Mouse (Mus musculus): ENCODE results near the gene Dlx3. TPM values are rescaled to one million over a fixed set of nuclear protein-coding genes. Genes with fewer than 3 reads are reported as not detected.

Dlx3 gene
- polyA plus RNA-seq, 1 experiment, result 31.8 TPM

DNA sequence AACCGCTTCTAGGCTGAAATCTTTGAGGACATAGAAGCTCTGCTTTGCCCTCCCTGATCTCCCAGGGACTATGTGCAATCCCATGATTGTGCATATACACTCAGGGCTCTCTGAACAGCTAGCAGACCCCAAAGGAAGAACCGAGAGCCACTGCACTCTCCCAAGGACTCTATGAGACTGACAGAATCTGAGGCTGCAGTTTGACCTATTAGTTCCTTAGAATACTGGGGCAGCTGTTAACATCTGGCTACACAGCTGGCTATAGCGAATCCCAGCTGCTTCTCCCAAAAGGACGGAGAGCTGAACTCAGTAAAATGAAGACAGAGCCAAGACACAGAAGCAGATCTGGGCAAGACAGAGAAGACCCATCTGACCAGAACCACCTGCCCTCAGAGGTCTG, 46.1 kb upstream of the Dlx3 start:
- no peaks in the 10 kb centered on the region for H3K27me3 ChIP-seq (ENCODE audit: control insufficient read depth, insufficient read depth, insufficient read length)
- peaks cover 76% of the 10 kb centered on the region for H3K79me2 ChIP-seq (ENCODE audit: control insufficient read depth, insufficient read depth)
- no peak overlapping the region for H3ac ChIP-seq (ENCODE audit: control insufficient read depth, insufficient read length, low read depth)
- no peak for TF ChIP-seq USF1 (IDR thresholded peaks at IDR 0.05; ENCODE audit: low read depth)
- TF ChIP-seq MYOG (IDR thresholded peaks at IDR 0.05; ENCODE audit: control insufficient read depth, extremely low read depth, insufficient read length), result no peak
- TF ChIP-seq MAX (IDR thresholded peaks at IDR 0.05), result no peak
- TF ChIP-seq CTCF (IDR thresholded peaks at IDR 0.05; ENCODE audit: control insufficient read depth, insufficient read depth, insufficient read length), result no peak
- no peak for TF ChIP-seq CEBPB (IDR thresholded peaks at IDR 0.05; ENCODE audit: low read depth)
- TF ChIP-seq MYOD1 (IDR thresholded peaks at IDR 0.05; ENCODE audit: control insufficient read depth, insufficient read length, low read depth), result no peak
- peaks cover 45% of the 10 kb centered on the region for H3K79me3 ChIP-seq (ENCODE audit: low read depth)
- H3K36me3 ChIP-seq (ENCODE audit: control insufficient read depth, insufficient read depth), result peaks cover 11% of the 10 kb centered on the region
- no peak overlapping the region for H3K4me3 ChIP-seq (ENCODE audit: insufficient read depth, poor library complexity, severe bottlenecking)

DNA sequence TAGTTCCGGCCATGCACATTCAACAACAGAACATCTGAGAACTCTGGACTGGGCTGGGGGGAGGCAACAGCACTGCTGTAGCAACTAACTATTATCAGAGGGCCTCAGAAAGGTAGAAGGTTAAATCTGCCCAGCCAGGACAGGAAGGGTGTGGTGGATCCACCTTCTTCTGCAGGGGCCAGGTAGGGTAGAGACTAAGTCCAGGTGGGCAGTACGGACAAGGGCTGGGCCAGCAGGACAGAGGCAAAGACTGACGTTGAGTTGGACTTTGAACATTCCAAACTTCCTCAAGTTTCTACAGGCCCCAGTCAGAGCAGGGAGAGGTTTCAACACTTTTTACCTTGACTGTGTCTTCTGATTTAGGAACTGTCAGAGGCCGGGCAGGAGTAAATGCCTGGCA, 45.2 kb upstream of the Dlx3 start:
- Histone ChIP-seq H3K27me3 (ENCODE audit: control insufficient read depth, insufficient read depth, insufficient read length) (no peaks in the 10 kb centered on the region), H3K4me3 (ENCODE audit: insufficient read depth, poor library complexity, severe bottlenecking) (peak overlapping the region; percentile 78), H3ac (ENCODE audit: control insufficient read depth, insufficient read length, low read depth) (no peak overlapping the region), H3K36me3 (ENCODE audit: control insufficient read depth, insufficient read depth) (peaks cover 6% of the 10 kb centered on the region), H3K79me3 (ENCODE audit: low read depth) (peaks cover 41% of the 10 kb centered on the region), H3K79me2 (ENCODE audit: control insufficient read depth, insufficient read depth) (peaks cover 67% of the 10 kb centered on the region)
- TF ChIP-seq MYOD1 (IDR thresholded peaks at IDR 0.05; ENCODE audit: control insufficient read depth, insufficient read length, low read depth) (no peak), CEBPB (IDR thresholded peaks at IDR 0.05; ENCODE audit: low read depth) (no peak), FOSL1 (IDR thresholded peaks at IDR 0.05; ENCODE audit: insufficient read depth, low read length, poor library complexity, severe bottlenecking) (no peak)

DNA sequence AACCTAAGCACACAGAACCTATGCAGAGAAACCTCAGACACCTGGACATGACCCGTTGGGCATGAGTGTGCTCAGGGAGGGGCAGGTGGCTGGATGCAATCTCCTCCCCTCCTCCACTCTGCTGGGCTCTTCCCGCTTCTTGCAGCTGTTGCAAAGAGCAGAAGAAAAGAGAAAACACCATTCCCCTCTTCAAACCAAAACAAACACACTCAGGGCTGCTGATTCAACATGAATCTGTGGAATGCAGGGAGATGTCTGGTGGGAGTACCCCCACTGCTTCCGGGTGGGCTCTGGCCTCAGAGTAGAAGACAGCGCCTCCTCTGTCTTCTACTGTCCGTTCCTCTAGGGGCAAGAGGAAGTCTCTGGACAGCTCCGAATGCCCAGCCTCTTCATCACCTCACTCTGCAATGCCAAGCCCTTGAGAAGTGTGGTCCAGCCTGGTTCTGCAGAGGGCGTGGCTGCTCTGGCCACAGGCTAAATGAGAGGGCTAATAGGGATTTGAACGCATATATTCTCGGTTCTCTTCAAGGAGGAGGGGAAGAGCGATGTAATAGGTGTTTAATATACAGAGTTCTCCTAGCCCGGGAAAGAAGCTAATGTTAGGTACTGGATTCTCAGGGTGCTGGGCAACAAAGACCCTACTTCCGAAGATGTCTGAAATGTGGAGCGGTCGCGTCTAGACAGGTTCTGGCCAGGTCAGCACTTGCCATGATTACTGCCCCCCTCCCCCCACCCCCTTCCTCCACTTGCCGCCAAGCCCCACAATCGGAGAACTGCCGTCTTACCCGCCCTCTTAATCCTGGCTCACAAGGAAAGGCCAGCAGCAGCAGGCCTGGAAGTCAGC, 44.5 kb upstream of the Dlx3 start:
- Histone ChIP-seq H3K27me3 (ENCODE audit: control insufficient read depth, insufficient read depth, insufficient read length) (no peaks in the 10 kb centered on the region), H3K79me3 (ENCODE audit: low read depth) (peaks cover 38% of the 10 kb centered on the region), H3K36me3 (ENCODE audit: control insufficient read depth, insufficient read depth) (peaks cover 6% of the 10 kb centered on the region), H3ac (ENCODE audit: control insufficient read depth, insufficient read length, low read depth) (peak overlapping the region; percentile 87), H3K79me2 (ENCODE audit: control insufficient read depth, insufficient read depth) (peaks cover 60% of the 10 kb centered on the region), H3K4me3 (ENCODE audit: insufficient read depth, poor library complexity, severe bottlenecking) (peak overlapping the region; percentile 78)
- TF ChIP-seq MYOD1 (IDR thresholded peaks at IDR 0.05; ENCODE audit: control insufficient read depth, insufficient read length, low read depth) (peak; percentile 76), MAX (IDR thresholded peaks at IDR 0.05) (no peak)

DNA sequence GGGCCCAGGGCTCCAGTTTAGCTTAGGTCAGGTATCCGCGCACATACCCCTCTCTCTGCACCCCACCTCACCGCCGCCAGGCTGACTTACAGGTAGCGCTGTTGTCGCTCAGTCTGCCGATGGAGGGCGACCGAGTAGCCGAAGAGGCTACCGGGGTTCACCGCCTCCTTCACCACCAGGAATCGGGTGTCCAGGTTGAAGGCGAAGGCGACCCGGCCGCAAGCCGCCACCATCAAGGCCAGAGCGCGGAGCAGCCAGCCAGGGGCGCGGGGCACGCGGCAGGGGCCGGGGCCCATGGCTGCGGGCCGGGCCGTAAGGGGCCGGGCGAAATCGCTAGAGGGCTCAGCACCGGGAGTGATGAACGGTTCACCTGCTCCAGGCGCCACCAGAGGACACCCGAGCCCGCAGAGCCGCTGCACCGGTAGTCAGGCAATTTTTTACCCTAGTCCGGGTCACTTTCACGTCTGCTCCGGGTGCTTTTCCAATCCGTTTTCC, 43.8 kb upstream of the Dlx3 start:
- TF ChIP-seq MYOD1 (IDR thresholded peaks at IDR 0.05; ENCODE audit: control insufficient read depth, insufficient read length, low read depth), result no peak
- TF ChIP-seq CTCF (IDR thresholded peaks at IDR 0.05; ENCODE audit: control insufficient read depth, insufficient read depth, insufficient read length), result peak; percentile 23
- TF ChIP-seq MAX (IDR thresholded peaks at IDR 0.05), result no peak
- H3K79me2 ChIP-seq (ENCODE audit: control insufficient read depth, insufficient read depth), result peaks cover 53% of the 10 kb centered on the region
- H3K4me3 ChIP-seq (ENCODE audit: insufficient read depth, poor library complexity, severe bottlenecking), result peak overlapping the region; percentile 78
- H3K27me3 ChIP-seq (ENCODE audit: control insufficient read depth, insufficient read depth, insufficient read length), result no peaks in the 10 kb centered on the region
- peaks cover 6% of the 10 kb centered on the region for H3K36me3 ChIP-seq (ENCODE audit: control insufficient read depth, insufficient read depth)
- peak overlapping the region; percentile 87 for H3ac ChIP-seq (ENCODE audit: control insufficient read depth, insufficient read length, low read depth)
- H3K79me3 ChIP-seq (ENCODE audit: low read depth), result peaks cover 33% of the 10 kb centered on the region

DNA sequence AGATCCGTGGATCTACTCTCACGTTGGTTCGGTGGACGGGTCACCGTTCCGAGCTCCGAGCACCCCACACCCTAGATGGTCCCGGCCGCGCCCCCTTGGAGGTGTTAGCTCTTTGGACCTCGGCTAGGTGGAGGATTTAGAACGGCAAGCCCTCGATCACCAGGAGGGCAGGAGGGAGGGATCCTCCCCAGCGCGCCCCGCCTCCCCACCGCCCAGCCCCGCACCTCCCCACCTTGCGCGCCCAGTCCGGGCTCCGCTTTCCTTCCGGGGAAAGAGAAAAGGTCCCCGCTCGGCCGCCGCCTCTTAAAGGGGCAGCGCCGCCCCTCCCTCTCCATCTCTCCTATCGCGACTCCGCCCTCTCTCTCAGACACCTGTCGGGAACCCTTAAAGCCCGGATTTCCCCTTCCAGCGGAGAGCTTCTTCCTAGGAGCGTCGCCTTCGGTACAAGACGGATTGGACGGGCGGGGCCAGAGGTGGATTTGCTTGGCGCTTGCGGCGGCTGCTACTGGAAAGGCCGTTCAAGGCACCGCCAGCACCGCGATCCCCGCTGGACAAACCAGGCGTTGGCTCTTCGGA, 43.3 kb upstream of the Dlx3 start, which contains the start of gene Itga3:
Itga3 (minus strand) TSS at position 266 of the 576 bp plus-strand sequence.
- H3K36me3 ChIP-seq (ENCODE audit: control insufficient read depth, insufficient read depth), result peaks cover 6% of the 10 kb centered on the region
- TF ChIP-seq USF1 (IDR thresholded peaks at IDR 0.05; ENCODE audit: low read depth) (no peak), MYOD1 (IDR thresholded peaks at IDR 0.05; ENCODE audit: control insufficient read depth, insufficient read length, low read depth) (peak; percentile 32)
- peaks cover 31% of the 10 kb centered on the region for H3K79me3 ChIP-seq (ENCODE audit: low read depth)
- no peaks in the 10 kb centered on the region for H3K27me3 ChIP-seq (ENCODE audit: control insufficient read depth, insufficient read depth, insufficient read length)
- peaks cover 48% of the 10 kb centered on the region for H3K79me2 ChIP-seq (ENCODE audit: control insufficient read depth, insufficient read depth)
- peak within 1 kb of the TSS; percentile 87 for H3ac ChIP-seq (ENCODE audit: control insufficient read depth, insufficient read length, low read depth)
- peak within 1 kb of the TSS; percentile 78 for H3K4me3 ChIP-seq (ENCODE audit: insufficient read depth, poor library complexity, severe bottlenecking)

DNA sequence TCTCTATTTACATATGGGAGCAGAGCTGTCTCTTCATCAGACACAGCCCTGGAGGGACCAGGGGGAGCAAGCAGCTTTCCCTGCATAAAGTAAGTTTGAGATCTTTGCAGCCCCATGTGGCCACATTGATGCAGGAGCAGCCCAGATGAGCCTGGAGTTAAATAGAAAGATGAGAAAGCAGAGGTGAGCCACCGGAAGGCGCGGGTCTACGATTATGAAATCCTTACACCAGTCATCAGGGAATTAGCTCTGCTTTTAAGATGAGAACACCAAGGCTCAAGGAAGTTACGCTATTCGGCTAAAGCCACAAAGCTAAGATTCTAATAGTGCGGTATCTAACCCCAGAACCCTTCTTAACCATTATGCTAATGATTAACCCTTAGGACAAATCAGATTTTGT, 42.0 kb upstream of the Dlx3 start:
- peaks cover 6% of the 10 kb centered on the region for H3K36me3 ChIP-seq (ENCODE audit: control insufficient read depth, insufficient read depth)
- H3K79me3 ChIP-seq (ENCODE audit: low read depth), result peaks cover 23% of the 10 kb centered on the region
- H3K27me3 ChIP-seq (ENCODE audit: control insufficient read depth, insufficient read depth, insufficient read length), result no peaks in the 10 kb centered on the region
- H3ac ChIP-seq (ENCODE audit: control insufficient read depth, insufficient read length, low read depth), result no peak overlapping the region
- H3K4me3 ChIP-seq (ENCODE audit: insufficient read depth, poor library complexity, severe bottlenecking), result no peak overlapping the region
- peaks cover 35% of the 10 kb centered on the region for H3K79me2 ChIP-seq (ENCODE audit: control insufficient read depth, insufficient read depth)
- TF ChIP-seq CEBPB (IDR thresholded peaks at IDR 0.05; ENCODE audit: low read depth) (peak; percentile 68), USF1 (IDR thresholded peaks at IDR 0.05; ENCODE audit: low read depth) (no peak)

All from C2C12 (cell line).